Mouse (Mus musculus) testis, adult 2 months (tissue): ENCODE data around the gene Bpnt1.

Source experiments
- CTCF ChIP-seq: fragments of 200-500 bp; IDR thresholded peaks from 2 replicates; pipeline ENCODE4 v1.5.1; 2012; ENCODE audit warnings: low read depth, mild to moderate bottlenecking, inconsistent platforms, low read length, moderate library complexity; ENCODE audit not compliant: control insufficient read depth, insufficient read depth, insufficient replicate concordance
- POLR2A ChIP-seq: fragments of 200-500 bp; IDR thresholded peaks from 2 replicates; pipeline ENCODE4 v1.6.1; 2012; ENCODE audit warnings: low read depth, mild to moderate bottlenecking, inconsistent platforms, low read length, moderate library complexity; ENCODE audit not compliant: control insufficient read depth

DNA sequence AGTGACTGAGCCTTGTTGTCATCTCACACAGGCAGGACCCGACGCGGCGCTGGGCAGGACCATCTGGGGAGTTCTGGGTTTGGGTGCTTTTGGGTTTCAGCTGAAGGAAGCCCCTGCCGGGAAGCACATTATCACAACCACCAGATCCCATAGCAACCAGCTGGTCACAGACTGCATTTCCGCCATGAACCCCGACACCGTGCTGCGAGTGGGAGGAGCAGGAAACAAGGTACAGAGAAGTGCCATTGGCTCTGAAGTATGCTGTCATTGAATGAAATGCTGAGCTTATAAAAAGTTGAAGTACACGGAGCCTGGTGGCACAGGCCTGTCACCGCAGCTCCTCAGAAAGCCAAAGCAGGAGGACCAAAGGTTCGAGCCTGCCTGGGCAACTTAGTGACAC, 20.2 kb downstream of the Bpnt1 start:
- TF ChIP-seq POLR2A = no peak
- TF ChIP-seq CTCF = no peak
